Mouse (Mus musculus) Patski (cell line): ENCODE data around the gene Wwp2. TPM values are rescaled to one million over a fixed set of nuclear protein-coding genes. Genes with fewer than 3 reads are reported as not detected.
A peak's percentile ranks its signal among the peaks of the same experiment; 100 is the strongest.

Experiments used
- ATAC-seq: fragments of 100-300 bp; one replicate; pipeline ENCODE4 v1.8.0; 2021
- CTCF ChIA-PET: fragments of 350-600 bp; sonication (Branson Sonifier 250); formaldehyde crosslinking; loops from one replicate; lab custom pipeline; 2022; ENCODE audit warnings: inconsistent platforms; lab: Charles Lee
- POLR2A ChIA-PET: fragments of 350-600 bp; sonication (Branson Sonifier 250); formaldehyde crosslinking; loops from one replicate; lab custom pipeline; 2022; ENCODE audit warnings: antibody characterized with exemption, inconsistent platforms; lab: Charles Lee
- DNase-seq: peaks from one replicate; pipeline ENCODE4 v3.0.0-alpha.2; 2011; ENCODE audit warnings: low read depth, low spot score
- H3K27me3 ChIP-seq: fragments of 371-371 bp; one replicate; pipeline ENCODE4 v1.5.1; 2021
- CTCF ChIP-seq: fragments of 100-300 bp; IDR thresholded peaks from one replicate; pipeline ENCODE4 v1.5.1; 2021
- in situ Hi-C: fragments of 300-500 bp; cut with MboI; formaldehyde crosslinking; loops from 3 replicates; pipeline ENCODE4 v1.11.1; 2018; ENCODE audit warnings: low pct_unique_long_range_greater_than_20kb, mixed read lengths
- polyA plus RNA-seq: library from polyadenylated mRNA; unstranded; gene quantifications from one replicate; pipeline ENCODE4 v1.2.3, GENCODE M21; 2021

The Wwp2 gene
- polyA plus RNA-seq, 1 experiment from 2014 or later: 26.9 TPM

DNA sequence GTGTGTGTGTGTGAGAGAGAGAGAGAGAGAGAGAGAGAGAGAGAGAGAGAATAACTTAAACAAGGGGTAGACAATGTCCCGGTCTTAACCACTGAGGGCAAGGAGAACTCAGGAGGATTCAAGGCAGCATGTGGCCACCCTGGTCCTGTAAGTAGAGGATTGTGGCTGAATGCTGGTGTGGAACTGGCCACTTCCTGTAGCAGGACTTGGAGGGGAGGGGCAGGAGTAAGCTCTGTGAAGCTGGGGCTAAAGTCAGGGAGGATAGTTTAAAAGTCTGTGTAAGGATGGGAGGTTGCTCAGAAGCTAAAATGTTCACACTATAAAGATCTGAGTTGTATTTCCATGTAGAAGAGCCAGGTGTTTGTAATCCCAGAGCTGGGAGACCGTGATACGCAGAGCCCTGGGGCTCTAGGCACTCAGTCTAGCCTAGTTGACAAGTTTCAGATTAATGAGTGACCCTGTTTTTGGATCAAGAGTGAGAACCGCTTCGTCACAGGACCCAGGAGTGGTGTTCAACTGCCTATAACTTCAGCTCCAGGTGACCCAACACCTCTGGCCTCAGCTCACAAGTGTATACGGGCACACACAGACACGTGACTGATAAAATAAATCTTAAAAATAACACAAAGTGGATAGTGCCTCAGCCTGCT, 135.4 kb downstream of the Wwp2 start:
- no peak for TF ChIP-seq CTCF
- POLR2A ChIA-PET: interaction anchor here (0.8 to 0.9 kb wide), 2 partner anchors 24 to 43 kb away, joined by 3 to 5 read pairs; no protein-coding TSS in a partner anchor
- no peak for DNase-seq
- in situ Hi-C loops: loop anchor here (10.0 kb wide), 1 partner anchor 467 kb away; no protein-coding TSS in a partner anchor
- CTCF ChIA-PET: interaction anchor here (0.6 to 5.0 kb wide), 15 partner anchors 9 to 183 kb away, joined by 3 to 68 read pairs (median 5); no protein-coding TSS in a partner anchor
- no peaks in the 10 kb centered on the region for H3K27me3 ChIP-seq
- no peak for ATAC-seq

DNA sequence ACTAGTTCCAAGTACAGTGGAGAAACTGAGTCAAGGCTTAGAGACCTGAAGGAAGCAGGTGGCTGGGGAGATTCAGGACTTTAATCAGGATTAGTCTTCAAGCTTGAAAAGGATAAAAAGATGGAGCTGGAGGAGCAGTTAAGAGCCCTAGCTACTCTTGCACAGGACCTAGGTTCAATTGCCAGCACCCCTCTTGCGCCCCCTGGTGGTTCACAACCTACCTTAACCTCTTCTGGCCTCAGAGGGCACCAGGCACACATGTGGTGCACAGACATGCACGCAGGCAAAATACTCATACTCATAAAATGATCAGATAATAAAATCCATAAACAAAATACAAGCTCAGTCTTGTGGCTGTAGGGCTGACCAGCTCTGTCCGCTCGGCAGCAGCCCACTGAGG, 136.3 kb downstream of the Wwp2 start:
- CTCF ChIA-PET: interaction anchor here (0.6 to 5.0 kb wide), 26 partner anchors 10 to 464 kb away, joined by 3 to 68 read pairs (median 4); no protein-coding TSS in a partner anchor
- no peak for DNase-seq
- POLR2A ChIA-PET: interaction anchor here (0.6 to 1.5 kb wide), 2 partner anchors 17 to 38 kb away, joined by 3 read pairs; no protein-coding TSS in a partner anchor
- in situ Hi-C loops: loop anchor here (10.0 kb wide), 1 partner anchor 468 kb away; no protein-coding TSS in a partner anchor
- no peak for ATAC-seq
- H3K27me3 ChIP-seq: no peaks in the 10 kb centered on the region
- peak; percentile 95 for TF ChIP-seq CTCF

DNA sequence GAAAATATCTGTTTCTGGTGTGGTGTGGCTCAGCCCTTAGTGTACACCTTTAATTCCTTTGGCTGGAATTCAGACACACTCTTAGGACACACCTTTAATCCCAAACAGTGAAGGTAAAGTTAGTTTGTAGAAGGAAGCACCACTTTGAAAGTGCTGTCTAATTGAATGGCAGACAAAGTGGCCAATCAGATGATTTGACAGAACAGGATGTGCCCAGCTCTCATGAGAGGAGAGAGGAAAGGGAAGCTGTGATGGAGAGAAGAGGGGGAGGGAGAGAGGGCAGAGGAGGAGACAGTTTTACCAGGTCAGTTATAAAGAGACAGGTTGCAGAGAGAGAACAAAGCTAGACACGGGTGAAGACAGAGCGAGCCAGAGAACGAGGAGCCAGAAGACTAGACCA, 138.6 kb downstream of the Wwp2 start:
- DNase-seq (no peak), ATAC-seq (no peak)
- in situ Hi-C loops: loop anchor here (5.0 to 10.0 kb wide), 4 partner anchors 77 to 470 kb away; no protein-coding TSS in a partner anchor
- CTCF ChIA-PET: interaction anchor here (3.1 to 5.0 kb wide), 3 partner anchors 118 to 150 kb away, joined by 8 to 68 read pairs (median 18); partner anchors contain the start of gene Nob1
- POLR2A ChIA-PET: no interaction called here
- H3K27me3 ChIP-seq: no peaks in the 10 kb centered on the region
- no peak for TF ChIP-seq CTCF

DNA sequence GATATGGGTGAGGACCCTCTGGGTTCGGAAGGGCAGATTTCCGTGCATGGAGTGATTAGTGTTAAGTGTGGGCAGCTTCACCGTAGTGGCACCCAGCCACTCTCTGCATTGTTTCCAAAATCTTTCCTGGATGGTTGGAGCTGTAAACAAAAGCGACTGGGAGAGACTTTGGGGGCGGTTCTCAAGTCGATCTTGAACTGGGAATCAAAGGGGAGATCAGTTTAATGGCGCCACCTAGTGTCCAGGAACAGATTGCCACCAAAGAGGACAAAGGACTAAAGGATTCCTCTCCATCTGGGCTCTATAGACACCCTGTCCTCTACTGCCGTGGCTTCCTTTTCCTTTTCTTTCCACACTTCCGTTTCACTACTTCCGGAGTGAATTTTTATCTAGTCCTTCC, 140.5 kb downstream of the Wwp2 start:
- DNase-seq: peak; percentile 44
- peak; percentile 91 for TF ChIP-seq CTCF
- ChIA-PET POLR2A (no interaction called here), CTCF (interaction anchor here (0.7 to 3.1 kb wide), 10 partner anchors 20 to 131 kb away, joined by 3 to 18 read pairs (median 5); no protein-coding TSS in a partner anchor)
- H3K27me3 ChIP-seq: no peaks in the 10 kb centered on the region
- in situ Hi-C loops: loop anchor here (5.0 to 10.0 kb wide), 4 partner anchors 79 to 472 kb away; no protein-coding TSS in a partner anchor
- peak; percentile 75 for ATAC-seq

DNA sequence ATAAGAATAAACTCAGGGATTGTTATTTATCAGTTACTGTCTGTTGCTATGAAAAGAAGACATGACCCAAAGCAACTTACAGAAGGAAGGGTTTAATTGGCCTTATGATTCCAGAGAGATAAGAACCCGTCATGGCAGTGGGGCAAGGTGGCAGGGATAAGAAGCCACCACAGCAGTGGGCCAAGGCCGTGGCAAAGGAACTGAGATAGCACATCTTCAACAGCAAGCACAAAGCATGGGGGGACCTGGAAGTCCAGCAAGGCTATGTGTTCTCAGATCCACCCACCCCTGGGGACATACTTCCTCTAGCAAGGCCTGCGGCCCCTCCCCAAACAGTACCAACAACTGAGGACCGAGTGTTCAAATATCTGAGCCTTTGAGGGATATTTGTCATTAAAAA, 141.5 kb downstream of the Wwp2 start:
- ChIA-PET CTCF (interaction anchor here (3.1 kb wide), 1 partner anchor 122 kb away, joined by 18 read pairs; no protein-coding TSS in a partner anchor), POLR2A (no interaction called here)
- in situ Hi-C loops: loop anchor here (5.0 to 10.0 kb wide), 4 partner anchors 80 to 473 kb away; no protein-coding TSS in a partner anchor
- DNase-seq (no peak), ATAC-seq (no peak)
- no peaks in the 10 kb centered on the region for H3K27me3 ChIP-seq
- no peak for TF ChIP-seq CTCF

DNA sequence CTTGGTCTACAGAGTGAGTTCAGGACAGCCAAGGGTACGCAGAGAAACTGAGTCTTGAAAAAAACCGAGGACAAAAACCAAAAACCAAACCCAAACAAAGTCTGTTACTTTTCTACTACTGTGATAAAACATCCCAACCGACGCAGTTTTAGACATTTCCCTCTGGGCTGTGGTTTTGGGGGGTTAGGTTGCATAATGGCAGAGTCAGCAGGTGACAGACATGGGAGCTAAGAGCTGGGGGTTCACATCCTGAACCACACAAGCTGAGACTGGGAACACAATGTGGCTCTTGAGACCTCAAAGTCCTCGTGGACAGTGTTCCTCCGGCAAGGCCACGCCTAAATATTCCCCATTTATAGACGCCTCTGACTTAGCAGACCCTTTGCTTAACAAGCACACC, 142.0 kb downstream of the Wwp2 start:
- ChIA-PET POLR2A (no interaction called here), CTCF (interaction anchor here (3.1 kb wide), 1 partner anchor 123 kb away, joined by 18 read pairs; no protein-coding TSS in a partner anchor)
- no peak for TF ChIP-seq CTCF
- ATAC-seq: no peak
- in situ Hi-C loops: loop anchor here (5.0 to 10.0 kb wide), 4 partner anchors 81 to 473 kb away; no protein-coding TSS in a partner anchor
- no peak for DNase-seq
- no peaks in the 10 kb centered on the region for H3K27me3 ChIP-seq

DNA sequence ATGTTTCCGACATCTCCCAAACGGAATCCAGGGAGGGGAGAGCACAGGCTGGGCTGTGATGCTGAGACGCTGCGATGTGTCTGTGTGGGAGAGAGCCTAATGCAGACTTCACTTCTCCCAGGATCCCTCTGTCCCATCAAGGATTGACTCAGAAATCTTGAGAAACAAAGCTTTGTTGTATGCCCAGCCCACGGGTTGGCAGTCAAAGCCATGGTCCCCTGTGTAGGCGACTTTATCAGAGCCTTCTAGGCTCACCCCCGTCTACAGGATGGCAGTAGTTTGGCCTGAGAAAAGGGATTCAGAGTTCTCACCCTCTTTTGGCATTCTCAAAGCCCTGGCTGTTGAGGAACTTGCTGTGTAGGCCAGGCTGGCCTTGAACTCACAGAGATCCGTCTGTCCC, 142.4 kb downstream of the Wwp2 start:
- no peak for ATAC-seq
- POLR2A ChIA-PET: no interaction called here
- in situ Hi-C loops: loop anchor here (5.0 to 10.0 kb wide), 4 partner anchors 81 to 474 kb away; no protein-coding TSS in a partner anchor
- H3K27me3 ChIP-seq: no peaks in the 10 kb centered on the region
- CTCF ChIA-PET: no interaction called here
- TF ChIP-seq CTCF: no peak
- no peak for DNase-seq

DNA sequence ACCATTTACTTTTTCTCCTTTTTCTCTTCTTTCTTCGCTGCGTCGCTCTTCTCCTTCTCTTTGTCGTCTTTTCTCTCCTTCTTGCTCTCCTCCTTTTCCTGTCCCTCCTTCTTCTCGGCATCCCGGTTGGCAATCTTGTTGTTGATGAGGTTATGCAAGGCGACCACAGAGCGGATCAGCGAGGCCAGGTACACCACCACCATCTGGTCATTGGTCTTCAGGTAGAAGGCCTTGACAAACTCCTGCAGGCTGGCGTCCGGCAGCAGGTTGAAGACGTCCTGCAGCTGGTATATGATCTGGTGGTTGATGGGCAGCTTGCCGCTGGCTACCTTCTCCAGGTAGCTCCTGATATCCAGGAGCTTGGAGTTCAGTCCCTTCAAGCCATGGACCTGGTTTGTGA, 144.7 kb downstream of the Wwp2 start:
- no peak for DNase-seq
- CTCF ChIA-PET: no interaction called here
- in situ Hi-C loops: no loop called here
- no peak for ATAC-seq
- POLR2A ChIA-PET: no interaction called here
- no peaks in the 10 kb centered on the region for H3K27me3 ChIP-seq
- TF ChIP-seq CTCF: no peak

DNA sequence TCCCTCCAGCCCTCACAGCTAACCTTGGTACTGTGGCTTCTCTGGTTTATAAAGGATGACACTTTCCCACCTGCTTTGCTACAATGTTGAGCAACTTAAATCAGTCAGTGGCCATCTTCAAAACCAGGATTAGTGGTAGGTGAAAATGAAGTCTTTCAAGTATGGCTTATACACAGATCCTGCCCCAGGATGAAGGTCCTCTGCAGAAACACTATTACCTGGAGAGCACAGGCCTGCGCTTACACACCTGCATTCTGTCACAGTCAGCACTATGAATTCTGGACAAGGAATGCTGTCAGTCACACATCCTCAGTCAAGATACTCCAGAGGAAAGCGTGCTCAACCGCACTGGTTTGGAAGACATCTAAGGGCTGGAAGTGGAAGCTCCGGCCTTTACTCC, 145.4 kb downstream of the Wwp2 start:
- ATAC-seq (no peak), DNase-seq (no peak)
- TF ChIP-seq CTCF: no peak
- ChIA-PET CTCF (no interaction called here), POLR2A (no interaction called here)
- no peaks in the 10 kb centered on the region for H3K27me3 ChIP-seq
- in situ Hi-C loops: no loop called here

DNA sequence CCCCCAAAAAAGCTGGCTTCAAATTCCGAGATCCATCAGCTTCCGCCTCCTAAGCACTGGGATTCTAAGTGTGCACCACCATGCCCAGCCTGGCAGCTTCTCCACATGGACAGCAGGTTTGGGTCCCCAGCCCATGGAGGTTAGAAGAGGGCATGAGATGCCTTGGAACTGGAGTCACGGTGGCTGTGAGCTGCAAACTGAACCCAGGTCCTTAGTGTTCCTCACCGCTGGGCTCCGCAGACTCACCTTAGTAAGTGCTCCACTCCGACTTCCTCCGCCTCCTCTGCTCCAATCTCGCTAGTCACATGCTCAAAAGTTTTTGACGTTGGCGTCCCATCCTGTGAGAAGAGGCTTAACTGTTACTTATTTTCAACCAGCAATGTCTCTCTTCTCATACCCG, 146.0 kb downstream of the Wwp2 start:
- in situ Hi-C loops: no loop called here
- ChIA-PET POLR2A (interaction anchor here (0.6 kb wide), 1 partner anchor 1984 kb away, joined by 3 read pairs; the partner anchor contains the start of genes Dhx38 and Txnl4b), CTCF (no interaction called here)
- TF ChIP-seq CTCF: no peak
- H3K27me3 ChIP-seq: no peaks in the 10 kb centered on the region
- no peak for ATAC-seq
- DNase-seq: no peak
